Mouse (Mus musculus) thymus, adult 18-20 months (tissue): ENCODE measurements around the gene Snx13.

ENCODE experiments used
- DNase-seq, 2 experiments: peaks; one replicate each; pipeline ENCODE4 v3.0.0; 2022; ENCODE audit warnings: mixed read lengths in 2 of 2

Gene Snx13

GRCm38 (mm10) chr12:35047320-35048225 is 587 bp downstream of the Snx13 start:
- DNase-seq: peak; percentile 62

DNA sequence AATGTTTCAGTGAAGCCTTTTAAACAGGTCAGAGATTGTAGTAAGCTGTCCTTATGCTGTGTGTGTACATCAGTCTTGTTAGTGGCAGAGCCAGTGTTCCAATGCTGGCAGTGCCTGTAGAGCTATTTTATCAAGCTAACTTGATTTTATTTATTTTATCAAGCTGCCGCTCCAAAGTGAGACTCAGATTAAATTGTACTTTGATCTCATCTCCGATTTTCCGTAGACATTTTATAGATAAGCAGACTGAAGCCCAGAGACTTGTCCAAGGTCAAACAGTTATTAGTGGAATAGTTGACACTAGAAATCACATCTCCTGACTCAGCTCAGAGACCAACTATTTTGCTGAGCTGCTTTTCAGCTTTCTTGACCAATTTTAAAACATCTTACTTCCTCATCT is 1.9 kb downstream of the Snx13 start:
- DNase-seq: no peak

GRCm38 (mm10) chr12:35050501-35050900 is 3.5 kb downstream of the Snx13 start:
- DNase-seq: no peak

DNA sequence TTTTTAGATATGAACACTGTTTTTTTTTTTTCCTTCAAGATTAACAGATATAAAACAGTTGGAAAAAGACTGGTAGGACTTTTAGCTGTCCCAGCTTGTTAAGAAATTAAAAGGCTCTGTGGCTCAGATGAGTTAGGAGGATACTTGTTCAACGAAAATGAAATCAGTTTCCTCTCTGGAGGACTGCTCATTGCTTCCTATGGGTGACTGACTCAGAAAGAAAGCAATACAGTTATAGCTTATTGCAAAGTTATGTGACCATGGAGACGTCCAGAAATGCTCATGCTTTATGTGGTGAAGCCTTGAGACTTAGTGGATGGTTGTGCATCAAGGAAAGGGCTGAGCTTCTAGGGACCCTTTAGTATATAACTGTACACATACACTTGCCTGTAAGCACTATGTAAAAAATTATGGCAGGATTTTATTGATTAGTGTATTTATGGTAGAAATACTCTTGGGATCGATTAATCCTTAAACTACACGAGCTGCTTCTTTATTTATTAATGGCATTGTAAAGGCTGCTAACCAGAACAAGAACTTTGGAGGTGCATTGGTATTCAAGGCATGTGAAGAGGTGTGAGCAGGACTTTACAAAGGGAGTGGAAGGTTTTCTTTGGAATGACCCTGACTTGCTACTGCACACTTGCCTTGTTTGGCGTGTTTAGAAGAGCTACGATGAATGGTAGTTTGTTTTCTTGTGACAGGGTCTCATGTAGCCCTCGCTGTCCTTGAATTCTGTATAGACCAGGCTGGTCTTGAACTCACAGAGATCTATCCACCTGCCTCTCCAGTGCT is 4.2 kb downstream of the Snx13 start:
- DNase-seq: no peak

DNA sequence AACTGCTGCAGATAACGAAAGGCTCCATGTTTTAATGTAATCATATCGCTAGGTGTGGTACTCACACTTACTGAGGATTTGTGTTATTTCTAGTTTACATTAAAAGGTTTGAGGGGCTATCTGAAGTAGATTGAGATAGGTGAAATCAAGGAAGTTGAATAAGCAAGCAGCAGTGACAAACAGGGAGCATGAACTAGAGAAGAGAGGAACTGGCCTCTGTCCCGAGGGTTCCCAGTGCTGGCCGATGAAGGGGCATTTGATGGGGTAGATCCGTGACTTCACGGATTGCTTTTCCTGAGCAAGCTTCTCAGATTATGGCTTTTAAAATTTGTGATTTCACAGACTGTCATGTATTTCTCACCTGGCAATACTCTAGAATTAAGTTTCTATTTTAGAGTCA is 7.4 kb downstream of the Snx13 start:
- no peak for DNase-seq

- no peak for DNase-seq
Measured at GRCm38 (mm10) chr12:35055114-35056095, 8.4 kb downstream of the Snx13 start.

DNA sequence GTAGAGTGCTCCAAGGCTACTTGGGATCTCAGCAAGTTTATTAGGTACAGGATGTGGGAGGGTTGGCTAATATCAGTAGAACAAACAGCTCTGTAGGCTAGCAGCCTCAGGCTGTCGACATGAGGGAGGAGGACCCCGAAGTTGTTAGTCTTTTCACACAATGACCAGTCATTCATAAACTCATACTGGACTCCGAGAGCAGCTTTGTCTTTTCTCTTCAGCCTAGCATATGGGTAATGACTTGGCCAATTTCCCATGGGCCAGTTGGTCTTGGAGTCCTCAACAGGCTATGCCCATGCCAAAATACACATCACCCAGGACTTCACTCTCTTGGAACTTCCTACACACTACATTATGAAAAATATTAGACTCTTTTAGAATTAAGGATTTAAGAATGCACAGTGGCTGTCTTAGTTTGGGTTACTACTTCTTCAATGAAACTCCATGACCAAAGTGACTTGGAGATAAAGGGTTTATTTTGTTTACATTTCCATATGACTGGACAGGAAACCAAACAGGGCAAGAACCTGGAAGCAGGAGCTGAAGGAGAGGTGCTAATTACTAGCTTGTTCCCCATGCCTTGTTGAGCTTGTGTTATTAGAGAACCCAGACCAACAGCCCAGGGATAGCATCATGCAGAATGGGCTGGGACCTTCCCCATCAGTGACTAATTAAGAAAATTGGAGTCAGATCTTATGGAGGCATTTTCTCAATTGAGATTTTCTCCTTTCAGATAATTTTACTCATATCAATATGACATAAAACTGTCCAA is 16.9 kb downstream of the Snx13 start:
- DNase-seq: no peak

- DNase-seq: no peak
Measured at GRCm38 (mm10) chr12:35067621-35068020, 20.6 kb downstream of the Snx13 start.

- no peak for DNase-seq
Measured at GRCm38 (mm10) chr12:35071336-35071735, 24.4 kb downstream of the Snx13 start.

DNA sequence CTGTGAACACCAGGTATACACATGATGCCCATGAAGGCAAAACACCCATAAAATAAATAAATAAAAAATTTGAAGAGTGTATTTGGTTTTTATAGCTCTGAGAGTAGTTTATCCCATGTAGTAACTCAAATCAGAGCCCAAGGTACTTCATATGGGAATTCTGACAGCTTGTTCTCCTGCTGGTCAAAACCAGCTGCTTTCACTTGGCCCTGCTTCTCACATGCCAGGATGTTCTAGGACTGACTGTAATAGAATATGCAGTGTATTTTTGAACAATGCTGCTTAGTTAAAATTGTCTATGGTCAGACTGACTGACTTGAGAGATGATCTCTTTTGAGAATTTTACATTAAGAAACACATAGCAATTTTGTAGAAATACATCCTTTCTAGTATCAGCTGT is 25.2 kb downstream of the Snx13 start:
- no peak for DNase-seq

DNA sequence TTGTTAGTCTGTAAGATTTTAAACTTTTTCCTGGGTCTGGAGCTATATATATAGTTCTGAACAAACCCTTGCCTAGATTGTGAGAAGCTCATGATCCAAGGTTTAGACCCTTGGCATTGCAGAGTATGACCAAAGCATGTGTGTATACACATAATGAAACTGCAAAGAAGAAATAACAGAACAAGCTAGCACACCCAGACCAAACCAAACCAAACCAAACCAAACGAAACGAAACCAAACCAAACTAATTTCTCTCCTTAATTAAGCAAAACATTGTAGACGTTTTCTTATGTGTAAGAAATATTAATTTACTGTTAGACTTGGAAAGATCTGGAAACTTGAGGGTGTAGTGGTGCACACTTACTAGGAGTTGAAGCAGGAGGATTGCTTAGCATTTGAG is 29.0 kb downstream of the Snx13 start:
- no peak for DNase-seq

- no peak for DNase-seq
Measured at GRCm38 (mm10) chr12:35123549-35123948, 76.6 kb downstream of the Snx13 start.

GRCm38 (mm10) chr12:35153186-35153585 is 106.2 kb downstream of the Snx13 start:
- DNase-seq: no peak

DNA sequence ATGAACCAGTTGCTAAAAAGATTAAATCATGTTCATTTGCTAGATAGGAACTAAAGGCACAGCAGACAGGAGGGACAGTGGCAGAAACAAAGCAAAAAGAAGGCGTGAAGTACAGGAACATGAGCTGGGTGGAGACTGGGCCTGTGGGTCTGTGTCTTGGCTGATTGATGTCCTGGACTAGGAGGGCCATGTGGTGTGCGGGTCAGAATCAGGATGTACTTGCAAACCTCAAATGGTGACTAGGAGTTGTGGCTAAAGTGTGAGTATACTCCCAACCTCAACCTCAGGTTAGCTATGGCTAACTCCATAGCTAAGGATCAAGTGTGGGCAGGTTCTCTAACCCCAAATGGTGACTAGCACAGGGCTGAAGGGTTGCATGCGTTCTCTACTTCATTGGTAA is 107.2 kb downstream of the Snx13 start:
- no peak for DNase-seq

GRCm38 (mm10) chr12:35157237-35157636 is 110.3 kb downstream of the Snx13 start:
- DNase-seq: peak; percentile 15 to 39

DNA sequence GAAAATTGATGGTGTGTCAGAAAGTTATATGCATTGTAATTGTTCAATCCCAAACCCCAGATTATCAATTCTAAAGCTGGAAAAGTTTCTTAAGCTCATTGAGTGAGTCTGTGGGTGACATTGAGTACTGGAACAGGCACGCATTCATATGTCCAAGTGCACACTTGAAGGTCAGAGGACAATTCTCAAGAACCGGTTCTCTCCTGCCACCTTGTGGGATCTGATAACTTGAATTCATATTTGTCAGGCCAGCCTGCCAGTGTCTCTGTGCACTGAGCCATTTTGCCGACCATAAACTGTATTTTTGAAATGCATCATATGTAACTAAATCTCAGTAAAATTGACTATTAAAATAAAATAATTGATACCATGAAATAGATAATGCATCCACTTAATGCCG is 114.7 kb downstream of the Snx13 start:
- DNase-seq: no peak

- DNase-seq: no peak
Measured at GRCm38 (mm10) chr12:35170275-35170674, 123.3 kb downstream of the Snx13 start.

DNA sequence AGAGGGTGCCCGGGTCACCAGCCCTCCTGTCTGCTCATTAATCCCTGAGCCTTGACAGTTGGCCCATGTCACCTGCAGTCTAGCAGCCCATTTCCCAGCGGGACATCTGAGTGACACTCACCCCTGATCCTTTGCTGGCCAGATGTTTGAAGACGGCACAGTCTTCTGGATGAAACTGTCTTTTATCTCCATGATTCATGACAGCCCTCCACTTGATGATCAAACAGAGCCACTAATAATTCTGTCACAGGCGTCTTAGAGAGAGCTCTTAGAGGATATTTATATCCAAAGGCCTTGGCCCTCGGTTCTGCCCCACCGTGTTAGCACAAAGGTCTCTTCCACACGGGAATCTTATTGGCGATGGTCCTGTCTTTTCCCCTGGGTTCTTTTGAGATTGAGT is 129.0 kb downstream of the Snx13 start:
- DNase-seq: no peak

GRCm38 (mm10) chr12:35176628-35177027 is 129.6 kb downstream of the Snx13 start:
- no peak for DNase-seq

- peak; percentile 13 to 34 for DNase-seq
Measured at GRCm38 (mm10) chr12:35182675-35183074, 135.7 kb downstream of the Snx13 start.

- no peak for DNase-seq
Measured at GRCm38 (mm10) chr12:35184261-35184660, 137.3 kb downstream of the Snx13 start.
